Comparison of ENCODE assay signal across 22 mouse cellular contexts in the genomic region with DNA sequence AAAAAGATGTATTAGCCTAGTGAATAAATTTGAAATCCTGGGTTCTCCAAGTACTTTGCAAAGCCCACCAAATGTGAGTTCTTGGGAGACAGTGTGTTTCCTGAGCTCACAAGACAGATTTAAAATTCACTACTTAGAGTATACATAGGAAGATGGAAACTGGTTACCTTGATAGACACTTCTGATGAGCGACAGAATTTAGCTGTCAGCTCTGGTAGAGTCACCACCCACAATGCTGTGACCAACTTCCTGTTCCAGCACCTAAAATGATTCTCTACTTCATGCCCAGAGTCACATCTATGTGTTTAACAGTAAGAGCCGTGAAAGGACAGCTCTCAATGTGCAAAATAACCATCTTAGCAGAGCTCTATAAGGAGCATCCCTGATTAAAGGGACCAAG.
"Had no signal": no experiment of that assay in that cellular context is flagged by ENCODE, and none has a peak within 500 bp of the region (broad histone marks: within the 10 kb centered on the region; RNA-seq: fewer than 3 reads in every experiment).

No protein-coding gene starts in this region.

- H3K9me3 ChIP-seq: limb, embryonic 12.5 days; limb, embryonic 15.5 days; megakaryocyte, embryonic 14.5 days; midbrain, embryonic 10.5 days; midbrain, embryonic 13.5 days; neural tube, embryonic 12.5 days had no signal

- DNase-seq: kidney, adult 2 months; kidney, postnatal 25 days; layer of hippocampus, adult 9-11 months; liver, postnatal 0 days; lung, embryonic 14.5 days; retina, postnatal 1 day; right cerebral cortex, postnatal 25 days; thymus, adult 18-20 months; thymus, postnatal 14 days had no signal

- H3K4me2 ChIP-seq: limb, embryonic 12.5 days; limb, embryonic 15.5 days; liver, embryonic 11.5 days; lung, embryonic 14.5 days; midbrain, embryonic 13.5 days; neural tube, embryonic 12.5 days had no signal

- H3K36me3 ChIP-seq: limb, embryonic 12.5 days; limb, embryonic 15.5 days; midbrain, embryonic 10.5 days; midbrain, embryonic 13.5 days; neural tube, embryonic 12.5 days had no signal

- ATAC-seq: intestine, postnatal 0 days; liver, postnatal 0 days; lung, postnatal 0 days; midbrain, embryonic 13.5 days had no signal

- H3K27me3 ChIP-seq: limb, embryonic 15.5 days; midbrain, embryonic 13.5 days; neural tube, embryonic 12.5 days had no signal

- H3K4me1 ChIP-seq: megakaryocyte, embryonic 14.5 days had no signal

- H3K27ac ChIP-seq: kidney, postnatal 0 days; layer of hippocampus, adult 2 months; left cerebral cortex, adult 2 months; limb, embryonic 12.5 days; limb, embryonic 15.5 days; liver, embryonic 14.5 days; midbrain, embryonic 10.5 days; midbrain, embryonic 13.5 days; neural tube, embryonic 12.5 days had no signal

- H3K9ac ChIP-seq: limb, embryonic 12.5 days; limb, embryonic 15.5 days; liver, embryonic 14.5 days; liver, postnatal 0 days; lung, embryonic 14.5 days; midbrain, embryonic 13.5 days; neural tube, embryonic 12.5 days had no signal

- H3K4me3 ChIP-seq: layer of hippocampus, adult 2 months; left cerebral cortex, adult 2 months; limb, embryonic 12.5 days; limb, embryonic 15.5 days; megakaryocyte, embryonic 14.5 days; midbrain, embryonic 10.5 days; midbrain, embryonic 13.5 days; neural tube, embryonic 12.5 days had no signal
